Mouse (Mus musculus) central nervous system, embryonic 18 days (tissue): Measurements from ENCODE around the gene Cuta. TPM values are rescaled to one million over a fixed set of nuclear protein-coding genes. Genes with fewer than 3 reads are reported as not detected.

Source experiments
- polyA plus RNA-seq: library from polyadenylated mRNA; depleted of rRNA; stranded (reverse); fragments of >200 nt; gene quantifications from 2 replicates; pipeline ENCODE4 v1.2.3, GENCODE M21; 2012; rRNA removed

Cuta gene
- polyA plus RNA-seq: 99.9 and 107 TPM in 2 replicates

DNA sequence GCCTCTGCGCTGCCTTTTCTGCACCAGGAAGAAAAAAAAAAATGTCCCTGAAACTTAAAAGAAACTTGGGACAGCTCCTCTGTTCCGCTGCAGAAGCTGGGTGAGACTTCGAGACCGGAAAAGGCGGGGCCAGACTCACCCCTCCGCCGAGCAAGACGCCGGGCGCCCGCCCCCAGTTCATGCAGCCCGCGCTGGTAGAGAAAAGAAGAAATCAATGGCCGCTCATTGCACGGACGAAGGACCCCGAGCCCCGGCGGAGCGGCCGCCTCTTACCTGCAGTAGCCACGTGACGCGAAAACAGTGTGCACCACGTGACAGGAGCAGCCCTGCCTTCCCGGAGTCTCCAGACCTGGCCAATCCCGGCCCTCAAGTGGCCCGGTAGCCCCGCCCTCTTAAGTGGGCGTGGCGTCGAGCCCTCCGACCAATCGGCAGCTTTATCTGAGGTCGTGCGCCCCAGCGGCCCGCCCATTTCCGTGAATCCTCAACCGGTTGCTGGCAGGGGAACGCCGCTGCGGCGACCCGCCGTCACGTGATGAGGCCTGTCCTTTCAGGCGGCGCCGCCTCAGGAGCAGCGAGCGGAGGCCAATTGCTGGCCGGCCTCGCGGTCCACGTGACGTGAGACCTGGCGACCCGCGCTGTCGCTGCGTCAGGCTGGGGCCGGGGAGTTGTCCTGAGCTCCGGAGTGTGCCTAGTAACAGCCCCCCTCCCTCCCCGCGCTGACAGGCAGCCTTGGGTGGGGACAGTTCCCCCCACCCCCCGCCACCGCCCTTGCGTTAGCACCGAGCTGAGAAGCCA is at the start of gene Cuta:
TSS of gene Cuta (minus strand) at position 392 of the 795 bp plus-strand sequence.

GRCm38 (mm10) chr17:26972703-26973574 is 33.6 kb upstream of the Cuta start, which contains the start of gene Zbtb9:
Gene Zbtb9 (plus strand): TSS chr17:26973167.

DNA sequence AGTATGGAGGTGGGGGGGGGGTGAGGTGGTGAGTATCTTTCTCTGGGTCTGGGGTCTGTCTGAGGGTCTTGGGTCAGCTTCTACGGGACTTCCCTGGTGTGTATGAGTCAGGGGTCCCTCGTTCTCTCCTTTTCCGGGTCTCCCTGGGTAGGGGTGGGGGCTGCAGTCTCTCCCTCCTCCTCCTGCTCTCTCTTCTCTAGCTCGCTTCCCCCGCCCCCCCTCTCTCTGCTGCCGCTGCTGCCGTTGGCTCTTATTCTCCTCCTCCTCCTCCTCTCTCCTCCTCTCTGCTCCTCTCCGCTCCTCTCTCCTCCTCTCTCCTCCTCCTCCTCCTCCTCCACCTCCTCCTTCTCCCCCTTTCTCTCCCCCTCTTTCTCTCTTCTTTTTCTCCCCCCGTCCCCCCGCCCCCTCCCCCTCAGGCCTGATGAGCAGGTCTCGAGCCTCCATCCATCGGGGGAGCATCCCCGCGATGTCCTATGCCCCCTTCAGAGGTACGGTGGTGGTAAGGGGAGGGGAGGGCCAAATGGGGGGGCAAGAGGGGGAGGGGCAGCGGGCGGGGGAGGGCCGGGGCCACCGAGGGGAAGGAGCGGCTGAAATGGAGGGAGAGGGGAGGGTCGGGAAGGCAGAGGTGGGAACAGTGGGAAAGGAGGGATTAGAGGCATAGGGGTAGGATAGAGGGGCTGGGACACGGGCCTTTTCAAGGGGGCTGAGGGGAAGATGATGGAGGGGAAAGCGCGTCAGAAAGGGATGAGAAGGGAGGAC is 1.8 kb upstream of the Cuta start, which contains the start of gene Syngap1:
TSS of gene Syngap1 (plus strand) at position 223 of the 759 bp plus-strand sequence.

GRCm38 (mm10) chr17:26932839-26933398 is 6.5 kb downstream of the Cuta start, which contains the start of gene Phf1:
Gene Phf1 (plus strand): TSS chr17:26933052.

DNA sequence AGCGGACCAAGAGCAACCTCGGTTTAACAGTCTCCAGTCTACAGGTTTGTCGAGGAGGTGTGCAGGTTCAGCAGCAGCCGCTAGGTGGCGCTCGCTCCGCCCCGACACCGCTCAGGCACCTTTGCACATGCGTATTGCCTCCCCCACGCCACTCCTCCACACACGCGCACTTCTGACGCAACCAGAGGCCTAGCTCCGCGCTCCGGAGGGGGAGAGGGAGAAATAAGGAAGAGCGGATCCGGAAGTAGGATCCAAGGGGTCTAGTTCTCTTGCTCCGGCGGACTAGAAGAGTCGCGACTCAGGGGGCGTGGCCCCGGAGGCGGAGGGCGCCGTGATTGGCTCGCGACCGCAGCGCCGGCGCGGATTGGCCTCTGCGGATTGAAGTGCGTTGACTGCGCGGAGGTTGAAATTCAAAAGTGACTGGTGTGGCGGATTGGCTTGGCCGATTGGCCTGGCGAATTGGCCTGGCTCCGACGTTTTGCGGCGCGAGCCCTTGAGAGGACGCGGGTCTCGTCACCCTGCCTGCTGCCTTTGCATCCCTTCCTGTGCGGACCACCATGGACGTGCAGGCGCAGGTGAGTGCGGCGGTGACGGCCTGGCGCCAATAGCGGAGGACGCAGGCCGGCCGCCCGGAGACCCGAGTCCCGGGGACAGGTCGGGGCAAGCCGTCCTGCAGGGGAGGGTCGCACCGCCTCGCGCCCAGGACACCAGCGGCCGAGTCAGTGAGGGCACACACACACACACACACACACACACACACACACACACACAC is 22.5 kb downstream of the Cuta start, which contains the start of gene Kifc5b:
TSS of gene Kifc5b (plus strand) at position 381 of the 772 bp plus-strand sequence.

Other genes starting within 250 kb of the Cuta start
- 7.8 and 8.6 TPM in 2 replicates for gene Crebrf, start 223.9 kb downstream of the Cuta start, polyA plus RNA-seq
- gene Bnip1, start 158.5 kb downstream of the Cuta start, polyA plus RNA-seq: 45.1 and 46.4 TPM in 2 replicates
- not detected in 2 replicates for gene Nkx2-5, start 94.6 kb downstream of the Cuta start, polyA plus RNA-seq
- gene Kifc5b, start 22.5 kb downstream of the Cuta start, polyA plus RNA-seq: 7.7 and 7.8 TPM in 2 replicates
- 62.9 and 63.0 TPM in 2 replicates for gene Phf1, start 6.5 kb downstream of the Cuta start, polyA plus RNA-seq
- gene Syngap1, start 1.7 kb upstream of the Cuta start, polyA plus RNA-seq: 112 and 137 TPM in 2 replicates
- gene Zbtb9, start 33.6 kb upstream of the Cuta start, polyA plus RNA-seq: 21.5 and 23.4 TPM in 2 replicates
- 27.9 and 29.6 TPM in 2 replicates for gene Bak1, start 89.4 kb upstream of the Cuta start, polyA plus RNA-seq
- gene Itpr3, start 117.7 kb upstream of the Cuta start, polyA plus RNA-seq: 1.6 and 1.8 TPM in 2 replicates
- 290 and 327 TPM in 2 replicates for gene Uqcc2, start 194.3 kb upstream of the Cuta start, polyA plus RNA-seq
- gene Ip6k3, start 228.2 kb upstream of the Cuta start, polyA plus RNA-seq: 0.19 and 0.26 TPM in 2 replicates